Mouse (Mus musculus) intestine, postnatal 0 days (tissue): Measurements from ENCODE around the gene Bbs9. TPM values are rescaled to one million over a fixed set of nuclear protein-coding genes. Genes with fewer than 3 reads are reported as not detected.

Experiments
- ATAC-seq: fragments of 200-750 bp; cut with Nextera tagmentation; 2 replicates; pipeline ENCODE4 v1.8.0; 2017; ENCODE audit warnings: mild to moderate bottlenecking, moderate TSS enrichment, moderate library complexity
- H3K27ac ChIP-seq: fragments of 300-500 bp; sonication (generic); 2 replicates; pipeline ENCODE4 v1.5.1; 2014; ENCODE audit warnings: mild to moderate bottlenecking, low read depth, low read length, moderate library complexity
- H3K27me3 ChIP-seq: fragments of 300-500 bp; sonication (generic); replicated peaks from 2 replicates; pipeline ENCODE4 v1.6.1; 2014; ENCODE audit warnings: low read length, mixed read lengths; ENCODE audit not compliant: control insufficient read depth, insufficient read depth
- H3K36me3 ChIP-seq: fragments of 300-500 bp; sonication (generic); 2 replicates; pipeline ENCODE4 v1.6.1; 2014; ENCODE audit warnings: mild to moderate bottlenecking, moderate library complexity; ENCODE audit not compliant: control insufficient read depth, insufficient read depth
- H3K4me1 ChIP-seq: fragments of 300-500 bp; sonication (generic); replicated peaks from 2 replicates; pipeline ENCODE4 v1.6.1; 2014; ENCODE audit warnings: antibody characterized with exemption, low read length, mixed read lengths; ENCODE audit not compliant: control insufficient read depth, insufficient read depth
- H3K4me2 ChIP-seq: fragments of 300-500 bp; sonication (generic); replicated peaks from 2 replicates; pipeline ENCODE4 v1.6.1; 2014; ENCODE audit warnings: low read depth, mild to moderate bottlenecking, moderate library complexity
- H3K4me3 ChIP-seq: fragments of 300-500 bp; sonication (generic); 2 replicates; pipeline ENCODE4 v1.5.1; 2014; ENCODE audit warnings: low read depth, low read length
- H3K9ac ChIP-seq: fragments of 300-500 bp; sonication (generic); 2 replicates; pipeline ENCODE4 v1.6.1; 2014; ENCODE audit warnings: mild to moderate bottlenecking, low read depth, low read length
- H3K9me3 ChIP-seq: fragments of 300-500 bp; sonication (generic); 2 replicates; pipeline ENCODE4 v1.6.1; 2016; ENCODE audit warnings: mixed run types; ENCODE audit not compliant: control insufficient read depth
- CTCF ChIP-seq: sonication (generic); IDR thresholded peaks from 2 replicates; pipeline ENCODE4 v1.5.1; 2016; ENCODE audit warnings: low read depth, mild to moderate bottlenecking, control low read depth, antibody characterized with exemption, moderate library complexity
- WGBS: fragments of 180-500 bp; shearing (Covaris S2); extraction: QIAGEN DNeasy Blood & Tissue Kit; methylation state at CpG from one replicate; pipeline ENCODE4 v1.1.7; 2014; 5-methylcytosine and 5-hydroxymethylcytosine counted together
- polyA plus RNA-seq: library from polyadenylated mRNA; unstranded; fragments of >200 nt; fragmentation: Nextera tagmentation; extraction: Ambion mirVana; gene quantifications from 2 replicates; pipeline ENCODE4 v1.2.1, GENCODE M21; 2015

The Bbs9 gene
- polyA plus RNA-seq, 1 experiment from 2014 or later: 4.9 TPM

GRCm38 (mm10) chr9:22680484-22680883, 205.0 kb downstream of the Bbs9 start:
- no peak overlapping the region for H3K4me3 ChIP-seq
- no peak overlapping the region for H3K4me2 ChIP-seq
- no peaks in the 10 kb centered on the region for H3K4me1 ChIP-seq
- WGBS: 69% methylated on average over 1 of the region's 1 CpGs
- H3K27ac ChIP-seq: no peak overlapping the region
- no peak for TF ChIP-seq CTCF
- no peaks in the 10 kb centered on the region for H3K9me3 ChIP-seq
- H3K27me3 ChIP-seq: no peaks in the 10 kb centered on the region
- H3K36me3 ChIP-seq: no peaks in the 10 kb centered on the region
- no peak overlapping the region for H3K9ac ChIP-seq
- no peak for ATAC-seq

- no peaks in the 10 kb centered on the region for H3K36me3 ChIP-seq
- no peak overlapping the region for H3K9ac ChIP-seq
- no peaks in the 10 kb centered on the region for H3K4me1 ChIP-seq
- WGBS: 73% methylated on average over 3 of the region's 3 CpGs
- H3K4me2 ChIP-seq: no peak overlapping the region
- ATAC-seq: no peak
- no peaks in the 10 kb centered on the region for H3K9me3 ChIP-seq
- no peak overlapping the region for H3K4me3 ChIP-seq
- no peak for TF ChIP-seq CTCF
- no peak overlapping the region for H3K27ac ChIP-seq
- H3K27me3 ChIP-seq: no peaks in the 10 kb centered on the region
Measured at GRCm38 (mm10) chr9:22683786-22684185, 208.3 kb downstream of the Bbs9 start.

GRCm38 (mm10) chr9:22686765-22687472, 211.4 kb downstream of the Bbs9 start:
- H3K9ac ChIP-seq: no peak overlapping the region
- no peak overlapping the region for H3K4me3 ChIP-seq
- no peak overlapping the region for H3K4me2 ChIP-seq
- 73% methylated on average over 6 of the region's 6 CpGs for WGBS
- H3K4me1 ChIP-seq: no peaks in the 10 kb centered on the region
- no peaks in the 10 kb centered on the region for H3K36me3 ChIP-seq
- no peak for TF ChIP-seq CTCF
- H3K27ac ChIP-seq: no peak overlapping the region
- H3K9me3 ChIP-seq: no peaks in the 10 kb centered on the region
- ATAC-seq: no peak
- no peaks in the 10 kb centered on the region for H3K27me3 ChIP-seq

GRCm38 (mm10) chr9:22690234-22690633, 214.7 kb downstream of the Bbs9 start:
- no peak overlapping the region for H3K9ac ChIP-seq
- no peak for ATAC-seq
- 79% methylated on average over 7 of the region's 7 CpGs for WGBS

GRCm38 (mm10) chr9:22695392-22695791, 219.9 kb downstream of the Bbs9 start:
- Histone ChIP-seq H3K36me3 (no peaks in the 10 kb centered on the region), H3K9ac (no peak overlapping the region), H3K27me3 (no peaks in the 10 kb centered on the region), H3K9me3 (no peaks in the 10 kb centered on the region), H3K4me3 (no peak overlapping the region), H3K27ac (no peak overlapping the region), H3K4me1 (no peaks in the 10 kb centered on the region), H3K4me2 (no peak overlapping the region)
- 0 out of 2 replicates have a peak, but pooled peaks have one; percentile 12 for TF ChIP-seq CTCF
- 93% methylated on average over 4 of the region's 4 CpGs for WGBS
- ATAC-seq: no peak

More at GRCm38 (mm10) chr9:22690234-22690633, 214.7 kb downstream of the Bbs9 start:
- Histone ChIP-seq H3K4me2 (no peak overlapping the region), H3K4me3 (no peak overlapping the region), H3K36me3 (no peaks in the 10 kb centered on the region), H3K9me3 (no peaks in the 10 kb centered on the region), H3K27ac (no peak overlapping the region), H3K27me3 (no peaks in the 10 kb centered on the region), H3K4me1 (no peaks in the 10 kb centered on the region)
- no peak for TF ChIP-seq CTCF

- no peak for TF ChIP-seq CTCF
- no peaks in the 10 kb centered on the region for H3K9me3 ChIP-seq
- H3K9ac ChIP-seq: no peak overlapping the region
- H3K27me3 ChIP-seq: no peaks in the 10 kb centered on the region
- no peak for ATAC-seq
- no peak overlapping the region for H3K4me3 ChIP-seq
- no peak overlapping the region for H3K27ac ChIP-seq
- 92% methylated on average over 7 of the region's 7 CpGs for WGBS
- no peaks in the 10 kb centered on the region for H3K36me3 ChIP-seq
- no peak overlapping the region for H3K4me2 ChIP-seq
- H3K4me1 ChIP-seq: no peaks in the 10 kb centered on the region
Measured at GRCm38 (mm10) chr9:22696809-22697374, 221.4 kb downstream of the Bbs9 start.
